Mouse (Mus musculus): ENCODE results near the gene Ms4a1. TPM values are rescaled to one million over a fixed set of nuclear protein-coding genes. Genes with fewer than 3 reads are reported as not detected.
"Not testable (repeated sequence)": the region's sequence is repeated elsewhere in the genome, so short reads cannot be mapped to it uniquely, and the experiment has no call there.

The Ms4a1 gene
- polyA plus RNA-seq, 1 experiment: 1.8 TPM

DNA sequence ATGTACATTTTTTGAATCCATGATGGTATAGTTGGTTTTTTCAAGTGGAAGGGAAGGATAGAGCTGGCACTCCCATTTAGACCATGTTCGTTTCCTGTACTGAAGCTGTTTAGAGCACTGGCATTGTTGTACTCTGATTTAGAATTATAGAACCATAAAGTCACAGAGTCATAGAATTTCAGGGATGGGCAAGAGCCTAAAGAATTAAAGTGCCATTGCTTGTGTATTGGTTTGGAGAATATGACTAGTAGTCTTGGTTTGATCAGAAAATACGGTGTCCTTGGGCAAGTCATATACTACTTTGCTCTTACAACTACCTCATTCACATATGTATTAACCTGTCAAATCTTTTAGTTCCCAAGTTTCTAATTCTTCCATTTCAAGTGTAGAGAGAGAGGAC lies 17.7 kb upstream of the Ms4a1 start, which contains the start of gene Ms4a5:
Gene Ms4a5, minus strand, starts transcription at position 101 of the 400 bp plus-strand sequence.
- no peaks in the 10 kb centered on the region for H3K27me3 ChIP-seq (ENCODE audit: control insufficient read depth, insufficient read depth, low read length)
- no peak for DNase-seq
- WGBS: 95% methylated on average over 2 of the region's 2 CpGs

DNA sequence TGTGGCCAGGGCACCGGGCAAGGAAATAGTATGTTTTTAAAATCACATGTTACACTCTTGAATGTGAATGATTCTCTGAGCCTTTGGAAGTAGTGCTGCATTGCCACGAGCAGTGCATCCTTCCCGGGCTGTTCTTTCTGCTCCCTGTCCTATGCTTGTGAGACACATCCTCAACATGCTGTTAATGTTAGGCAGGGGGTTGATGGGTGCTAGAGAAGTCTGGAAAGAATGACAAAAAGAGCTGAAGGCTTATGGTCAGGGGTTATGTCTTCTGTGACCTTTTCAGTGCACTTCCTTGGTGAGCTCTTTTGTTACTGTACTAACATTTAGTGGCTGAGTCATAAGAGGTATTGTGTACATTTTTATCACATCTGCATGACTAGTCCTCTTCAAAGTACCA lies 14.2 kb upstream of the Ms4a1 start:
- Histone ChIP-seq H3K27me3 (ENCODE audit: control insufficient read depth, insufficient read depth, low read length) (no peaks in the 10 kb centered on the region), H3K4me3 (ENCODE audit: control insufficient read depth, insufficient read depth, low read length) (no peak overlapping the region), H3K4me1 (replicated peaks; ENCODE audit: control insufficient read depth, insufficient read depth, low read length) (no peaks in the 10 kb centered on the region), H3K27ac (ENCODE audit: control insufficient read depth, insufficient read depth, low read length) (no peak overlapping the region), H3K36me3 (ENCODE audit: control insufficient read depth, insufficient read depth, low read length) (no peaks in the 10 kb centered on the region)
- 95% methylated on average over 3 of the region's 3 CpGs for WGBS
- no peak for DNase-seq
- TF ChIP-seq CTCF (IDR thresholded peaks at IDR 0.05; ENCODE audit: borderline replicate concordance, control insufficient read depth, extremely low read depth, insufficient read depth, low read length, poor library complexity): no peak
- TF ChIP-seq POLR2A (IDR thresholded peaks at IDR 0.05; ENCODE audit: control insufficient read depth, extremely low read depth, insufficient read depth, low read length, poor library complexity): no peak

More for the DNA sequence above, 17.7 kb upstream of the Ms4a1 start, which contains the start of gene Ms4a5:
- no peak within 1 kb of the TSS for H3K4me3 ChIP-seq (ENCODE audit: control insufficient read depth, insufficient read depth, low read length)
- no peaks in the 10 kb centered on the region for H3K4me1 ChIP-seq (replicated peaks; ENCODE audit: control insufficient read depth, insufficient read depth, low read length)
- TF ChIP-seq CTCF (IDR thresholded peaks at IDR 0.05; ENCODE audit: borderline replicate concordance, control insufficient read depth, extremely low read depth, insufficient read depth, low read length, poor library complexity) (no peak), POLR2A (IDR thresholded peaks at IDR 0.05; ENCODE audit: control insufficient read depth, extremely low read depth, insufficient read depth, low read length, poor library complexity) (no peak)
- H3K27ac ChIP-seq (ENCODE audit: control insufficient read depth, insufficient read depth, low read length): no peak within 1 kb of the TSS
- no peaks in the 10 kb centered on the region for H3K36me3 ChIP-seq (ENCODE audit: control insufficient read depth, insufficient read depth, low read length)

DNA sequence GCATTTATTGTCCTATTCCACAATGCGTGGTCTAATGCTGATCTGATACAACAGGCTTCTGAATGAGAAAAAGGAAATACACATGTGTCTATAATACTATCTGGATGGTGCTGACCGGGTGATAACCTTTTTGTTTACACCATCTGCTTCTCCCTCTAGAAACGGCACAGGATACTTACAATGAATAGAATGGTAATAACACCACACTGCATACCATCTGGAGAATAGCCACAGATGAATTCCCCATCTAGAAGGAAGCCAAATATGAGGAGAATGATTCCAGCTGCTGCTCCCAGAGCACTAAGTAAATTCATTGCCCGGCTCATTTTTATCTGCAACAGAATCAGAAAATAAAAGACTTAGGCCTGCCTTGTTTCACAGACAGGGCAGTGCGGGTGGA lies 10.4 kb upstream of the Ms4a1 start:
- Histone ChIP-seq H3K4me3 (ENCODE audit: control insufficient read depth, insufficient read depth, low read length) (no peak overlapping the region), H3K36me3 (ENCODE audit: control insufficient read depth, insufficient read depth, low read length) (no peaks in the 10 kb centered on the region), H3K4me1 (replicated peaks; ENCODE audit: control insufficient read depth, insufficient read depth, low read length) (no peaks in the 10 kb centered on the region), H3K27me3 (ENCODE audit: control insufficient read depth, insufficient read depth, low read length) (no peaks in the 10 kb centered on the region), H3K27ac (ENCODE audit: control insufficient read depth, insufficient read depth, low read length) (no peak overlapping the region)
- no peak for DNase-seq
- 90% methylated on average over 5 of the region's 5 CpGs for WGBS
- TF ChIP-seq CTCF (IDR thresholded peaks at IDR 0.05; ENCODE audit: borderline replicate concordance, control insufficient read depth, extremely low read depth, insufficient read depth, low read length, poor library complexity) (no peak), POLR2A (IDR thresholded peaks at IDR 0.05; ENCODE audit: control insufficient read depth, extremely low read depth, insufficient read depth, low read length, poor library complexity) (no peak)

GRCm38 (mm10) chr19:11266956-11267355 lies 915 bp upstream of the Ms4a1 start:
- no peak overlapping the region for H3K4me3 ChIP-seq (ENCODE audit: control insufficient read depth, insufficient read depth, low read length)
- no peak overlapping the region for H3K27ac ChIP-seq (ENCODE audit: control insufficient read depth, insufficient read depth, low read length)
- TF ChIP-seq POLR2A (IDR thresholded peaks at IDR 0.05; ENCODE audit: control insufficient read depth, extremely low read depth, insufficient read depth, low read length, poor library complexity): no peak
- no peak for TF ChIP-seq CTCF (IDR thresholded peaks at IDR 0.05; ENCODE audit: borderline replicate concordance, control insufficient read depth, extremely low read depth, insufficient read depth, low read length, poor library complexity)
- WGBS: 89% methylated on average over 4 of the region's 4 CpGs
- H3K4me1 ChIP-seq (replicated peaks; ENCODE audit: control insufficient read depth, insufficient read depth, low read length): no peaks in the 10 kb centered on the region
- H3K36me3 ChIP-seq (ENCODE audit: control insufficient read depth, insufficient read depth, low read length): no peaks in the 10 kb centered on the region
- DNase-seq: no peak
- no peaks in the 10 kb centered on the region for H3K27me3 ChIP-seq (ENCODE audit: control insufficient read depth, insufficient read depth, low read length)

- no peaks in the 10 kb centered on the region for H3K27me3 ChIP-seq (ENCODE audit: control insufficient read depth, insufficient read depth, low read length)
- WGBS: 84% methylated on average over 9 of the region's 9 CpGs
- H3K36me3 ChIP-seq (ENCODE audit: control insufficient read depth, insufficient read depth, low read length): no peaks in the 10 kb centered on the region
- no peaks in the 10 kb centered on the region for H3K4me1 ChIP-seq (replicated peaks; ENCODE audit: control insufficient read depth, insufficient read depth, low read length)
- H3K27ac ChIP-seq (ENCODE audit: control insufficient read depth, insufficient read depth, low read length): no peak overlapping the region
- H3K4me3 ChIP-seq (ENCODE audit: control insufficient read depth, insufficient read depth, low read length): no peak overlapping the region
- TF ChIP-seq CTCF (IDR thresholded peaks at IDR 0.05; ENCODE audit: borderline replicate concordance, control insufficient read depth, extremely low read depth, insufficient read depth, low read length, poor library complexity): no peak
- TF ChIP-seq POLR2A (IDR thresholded peaks at IDR 0.05; ENCODE audit: control insufficient read depth, extremely low read depth, insufficient read depth, low read length, poor library complexity): no peak
- no peak for DNase-seq
Observed at GRCm38 (mm10) chr19:11264602-11265185, 1.3 kb downstream of the Ms4a1 start.

GRCm38 (mm10) chr19:11263549-11263948 lies 2.5 kb downstream of the Ms4a1 start:
- H3K27ac ChIP-seq (ENCODE audit: control insufficient read depth, insufficient read depth, low read length): no peak overlapping the region
- no peaks in the 10 kb centered on the region for H3K27me3 ChIP-seq (ENCODE audit: control insufficient read depth, insufficient read depth, low read length)
- H3K36me3 ChIP-seq (ENCODE audit: control insufficient read depth, insufficient read depth, low read length): no peaks in the 10 kb centered on the region
- 36% methylated on average over 3 of the region's 3 CpGs for WGBS
- no peak for DNase-seq
- H3K4me3 ChIP-seq (ENCODE audit: control insufficient read depth, insufficient read depth, low read length): no peak overlapping the region
- H3K4me1 ChIP-seq (replicated peaks; ENCODE audit: control insufficient read depth, insufficient read depth, low read length): no peaks in the 10 kb centered on the region
- TF ChIP-seq POLR2A (IDR thresholded peaks at IDR 0.05; ENCODE audit: control insufficient read depth, extremely low read depth, insufficient read depth, low read length, poor library complexity) (no peak), CTCF (IDR thresholded peaks at IDR 0.05; ENCODE audit: borderline replicate concordance, control insufficient read depth, extremely low read depth, insufficient read depth, low read length, poor library complexity) (no peak)

DNA sequence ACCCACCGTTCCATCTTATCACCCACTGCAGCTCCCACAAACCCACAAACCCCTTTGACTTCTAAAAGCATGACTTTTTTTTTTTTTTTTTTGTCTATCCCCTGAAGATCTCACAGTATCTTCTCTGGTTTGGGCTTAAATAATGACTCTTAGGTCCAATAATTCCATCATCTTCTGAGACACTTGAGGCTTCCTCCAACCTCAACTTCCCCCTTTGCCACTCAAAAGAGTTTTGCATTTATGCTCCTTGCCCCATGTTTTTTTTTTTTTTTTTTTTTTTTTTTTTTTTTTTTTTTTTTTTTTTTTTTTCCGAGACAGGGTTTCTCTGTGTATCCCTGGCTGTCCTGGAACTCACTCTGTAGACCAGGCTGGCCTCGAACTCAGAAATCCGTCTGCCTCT lies 3.1 kb downstream of the Ms4a1 start:
- not testable (repeated sequence) for H3K27ac ChIP-seq (ENCODE audit: control insufficient read depth, insufficient read depth, low read length); DNase-seq; H3K27me3 ChIP-seq (ENCODE audit: control insufficient read depth, insufficient read depth, low read length); H3K4me1 ChIP-seq (replicated peaks; ENCODE audit: control insufficient read depth, insufficient read depth, low read length); H3K36me3 ChIP-seq (ENCODE audit: control insufficient read depth, insufficient read depth, low read length); H3K4me3 ChIP-seq (ENCODE audit: control insufficient read depth, insufficient read depth, low read length)
- WGBS: 56% methylated on average over 4 of the region's 4 CpGs
